Mouse (Mus musculus): ENCODE data around the gene Gm7075.

DNA sequence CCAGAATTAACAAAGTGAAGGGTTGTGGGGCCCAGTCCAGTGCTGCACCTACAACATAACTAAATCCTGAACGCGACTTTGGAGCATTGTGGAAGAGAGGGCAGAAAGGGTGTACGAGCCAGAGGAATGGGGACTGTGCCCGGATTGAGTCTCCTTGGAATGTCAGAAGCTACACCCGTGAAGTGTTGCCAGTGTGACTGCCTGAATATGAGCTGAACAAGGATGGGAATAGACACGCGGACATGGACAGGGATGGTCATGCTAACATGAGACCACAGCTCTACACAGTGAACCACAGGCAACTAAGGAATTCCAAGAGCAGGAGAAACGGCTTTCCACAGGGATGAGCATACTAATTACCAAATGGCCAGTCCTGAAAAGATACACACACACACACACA is 10.5 kb upstream of the Gm7075 start:
- no peak for TF ChIP-seq POLR2A (IDR thresholded peaks at IDR 0.05; ENCODE audit: insufficient read depth, low read depth, low read length)
- TF ChIP-seq CTCF (IDR thresholded peaks at IDR 0.05; ENCODE audit: insufficient read depth, low read depth, low read length) = no peak

All from olfactory bulb, adult 2 months (tissue).